Mouse (Mus musculus): ENCODE data around the gene Tbx19. TPM values are rescaled to one million over a fixed set of nuclear protein-coding genes. Genes with fewer than 3 reads are reported as not detected.

Gene Tbx19
- polyA plus RNA-seq, 1 experiment from 2014 or later, result 0.08 TPM

DNA sequence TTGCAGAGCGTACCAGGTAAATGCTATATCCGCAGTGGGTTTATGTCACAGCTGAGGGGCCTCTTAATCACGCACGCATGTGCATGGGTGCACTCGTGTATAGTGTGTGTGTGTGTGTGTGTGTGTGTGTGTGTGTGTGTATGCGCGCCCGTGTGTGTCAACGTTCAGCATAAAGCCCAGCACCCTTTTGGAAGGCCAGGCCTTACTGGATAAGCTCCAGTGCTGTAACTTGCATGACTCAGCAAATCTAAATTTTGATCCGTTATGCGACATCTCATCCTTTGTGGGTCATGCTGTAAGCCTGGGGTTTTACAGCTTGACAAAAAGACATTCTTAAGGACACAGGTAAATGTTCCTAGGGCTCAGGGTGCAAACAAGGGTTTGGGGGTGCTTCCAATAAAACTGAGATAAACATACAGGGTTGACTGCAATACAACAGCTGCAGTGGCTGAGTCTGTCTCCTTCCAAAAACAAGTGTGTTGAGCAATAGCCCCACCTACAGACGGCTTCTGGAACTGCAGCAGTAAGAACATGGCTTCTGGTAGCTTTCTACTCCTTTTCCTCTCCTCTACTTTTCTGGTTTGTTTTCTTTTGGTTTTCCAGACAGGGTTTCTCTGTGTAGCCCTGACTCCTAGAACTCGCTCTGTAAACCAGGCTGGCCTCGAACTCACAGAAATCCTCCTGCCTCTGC, 28.2 kb downstream of the Tbx19 start:
- Histone ChIP-seq H3K9me3 (no peaks in the 10 kb centered on the region), H3K27ac (no peak overlapping the region), H3K9ac (no peak overlapping the region), H3K4me2 (no peak overlapping the region), H3K27me3 (replicated peaks) (no peaks in the 10 kb centered on the region), H3K4me3 (no peak overlapping the region), H3K36me3 (replicated peaks) (no peaks in the 10 kb centered on the region), H3K4me1 (no peaks in the 10 kb centered on the region)
- WGBS, result 76% methylated on average over 14 of the region's 14 CpGs
- ATAC-seq (replicated peaks), result peak; percentile 60

DNA sequence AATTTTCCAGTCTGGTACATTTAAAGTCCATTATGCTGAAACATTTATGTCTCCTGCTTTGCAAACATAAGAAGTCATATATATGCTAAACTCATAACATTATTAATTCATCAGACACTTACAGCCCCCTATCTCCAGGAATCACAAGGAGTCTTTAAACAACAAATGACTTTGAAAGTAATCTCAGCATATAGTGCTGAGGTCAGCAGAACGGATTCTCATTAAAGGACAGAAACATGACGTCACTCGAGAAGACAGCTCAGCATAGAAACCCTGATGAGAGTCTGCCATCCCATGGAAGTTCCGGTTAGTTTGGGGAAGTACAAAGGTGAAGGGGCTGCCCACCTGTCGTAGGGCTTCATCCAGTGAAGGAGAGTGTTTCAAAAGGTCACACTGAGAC, 31.0 kb downstream of the Tbx19 start:
- ATAC-seq (replicated peaks), result 0 out of 2 replicates have a peak, but pooled peaks have one; percentile 28
- 67% methylated on average over 5 of the region's 5 CpGs for WGBS

DNA sequence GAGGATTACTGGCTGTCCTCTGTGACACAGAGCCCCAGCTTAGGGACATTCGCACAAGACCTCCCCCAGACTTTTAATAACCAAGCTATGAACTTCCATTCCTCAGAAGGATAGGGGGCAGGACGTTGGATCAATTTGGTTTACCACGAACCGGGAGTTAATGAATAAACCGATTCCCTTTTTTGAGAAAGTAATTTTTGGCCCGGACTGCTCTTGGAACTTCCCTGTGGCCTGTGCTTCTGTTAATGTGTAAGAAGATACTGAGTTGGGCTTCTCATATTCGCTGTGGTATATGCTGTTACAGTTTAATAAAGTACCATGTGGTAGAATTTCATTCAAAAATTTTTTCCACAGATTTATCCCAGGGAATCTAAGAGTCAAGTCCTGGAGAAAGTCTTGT, 39.5 kb downstream of the Tbx19 start:
- no peak overlapping the region for H3K4me2 ChIP-seq
- H3K36me3 ChIP-seq (replicated peaks), result no peaks in the 10 kb centered on the region
- H3K27me3 ChIP-seq (replicated peaks), result peaks cover 8% of the 10 kb centered on the region
- H3K9me3 ChIP-seq, result no peaks in the 10 kb centered on the region
- peaks cover 13% of the 10 kb centered on the region for H3K4me1 ChIP-seq
- no peak for ATAC-seq (replicated peaks)
- H3K27ac ChIP-seq, result no peak overlapping the region
- H3K4me3 ChIP-seq, result no peak overlapping the region
- no peak overlapping the region for H3K9ac ChIP-seq
- 83% methylated on average over 7 of the region's 7 CpGs for whole genome bisulfite sequencing

More for the DNA sequence above, 31.0 kb downstream of the Tbx19 start:
- H3K36me3 ChIP-seq (replicated peaks), result no peaks in the 10 kb centered on the region
- H3K4me3 ChIP-seq, result no peak overlapping the region
- no peaks in the 10 kb centered on the region for H3K9me3 ChIP-seq
- no peaks in the 10 kb centered on the region for H3K4me1 ChIP-seq
- H3K27ac ChIP-seq, result no peak overlapping the region
- no peak overlapping the region for H3K9ac ChIP-seq
- no peaks in the 10 kb centered on the region for H3K27me3 ChIP-seq (replicated peaks)
- H3K4me2 ChIP-seq, result no peak overlapping the region

DNA sequence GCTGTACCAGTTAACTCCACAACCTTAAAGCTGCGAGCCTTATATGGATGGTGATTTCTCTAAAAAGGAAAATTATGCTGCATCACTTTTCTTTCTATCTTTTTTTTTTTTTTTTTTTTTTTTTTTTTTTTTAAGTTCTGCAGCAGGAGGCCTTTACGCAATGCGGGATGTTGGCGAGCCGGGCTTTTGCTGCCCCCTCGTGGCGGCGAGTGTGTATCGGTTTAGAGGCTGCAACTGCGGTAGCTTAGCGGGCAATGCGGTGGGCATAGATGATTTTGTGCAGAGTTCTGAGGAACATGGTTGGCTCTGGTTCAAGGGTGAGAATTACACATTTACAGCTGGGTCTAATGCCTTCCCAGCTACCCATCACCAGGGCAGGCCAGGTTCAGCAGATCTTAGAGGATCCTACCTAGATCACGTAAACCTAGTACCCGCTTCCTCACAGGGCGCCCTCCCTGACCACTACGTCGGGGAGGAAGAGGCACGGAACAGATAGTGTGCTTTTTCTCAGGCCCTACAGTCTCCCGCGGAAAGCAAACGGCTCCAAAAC, 40.1 kb downstream of the Tbx19 start:
- H3K27me3 ChIP-seq (replicated peaks), result peaks cover 8% of the 10 kb centered on the region
- peaks cover 13% of the 10 kb centered on the region for H3K4me1 ChIP-seq
- 17% methylated on average over 21 of the region's 21 CpGs for WGBS
- peak; percentile 88 for ATAC-seq (replicated peaks)
- no peak overlapping the region; the same call in 1 of the 2 replicates for H3K4me2 ChIP-seq
- H3K9me3 ChIP-seq, result no peaks in the 10 kb centered on the region
- H3K27ac ChIP-seq, result no peak overlapping the region
- no peak overlapping the region for H3K4me3 ChIP-seq
- H3K36me3 ChIP-seq (replicated peaks), result no peaks in the 10 kb centered on the region
- no peak overlapping the region for H3K9ac ChIP-seq

DNA sequence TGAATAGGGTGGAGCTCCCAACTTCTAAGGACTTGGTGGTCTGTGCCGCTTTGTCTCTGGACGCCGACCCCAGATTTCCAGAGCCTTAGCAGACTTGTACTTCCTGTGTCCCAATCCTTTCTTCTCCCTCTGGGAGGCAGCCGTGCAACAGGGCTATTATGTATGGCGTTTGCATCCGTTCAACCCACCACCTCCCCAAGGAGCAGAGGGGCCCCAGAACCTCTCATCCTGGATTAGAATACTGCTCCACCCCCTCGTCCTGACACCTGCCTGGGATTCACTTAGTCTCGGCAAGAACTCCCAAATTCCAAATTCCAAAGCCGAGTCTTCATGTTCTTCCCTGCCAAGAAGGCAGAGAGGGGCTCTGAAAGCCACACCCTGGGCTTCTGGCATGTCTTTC, 40.8 kb downstream of the Tbx19 start:
- Histone ChIP-seq H3K36me3 (replicated peaks) (no peaks in the 10 kb centered on the region), H3K4me1 (peaks cover 13% of the 10 kb centered on the region), H3K4me2 (peak overlapping the region; percentile 40), H3K9ac (peak overlapping the region; percentile 1; the same call in 1 of the 2 replicates), H3K27ac (no peak overlapping the region), H3K27me3 (replicated peaks) (peaks cover 8% of the 10 kb centered on the region), H3K9me3 (no peaks in the 10 kb centered on the region), H3K4me3 (peak overlapping the region; percentile 1; the same call in 1 of the 2 replicates)
- WGBS, result 2% methylated on average over 9 of the region's 9 CpGs
- peak; percentile 53 for ATAC-seq (replicated peaks)

DNA sequence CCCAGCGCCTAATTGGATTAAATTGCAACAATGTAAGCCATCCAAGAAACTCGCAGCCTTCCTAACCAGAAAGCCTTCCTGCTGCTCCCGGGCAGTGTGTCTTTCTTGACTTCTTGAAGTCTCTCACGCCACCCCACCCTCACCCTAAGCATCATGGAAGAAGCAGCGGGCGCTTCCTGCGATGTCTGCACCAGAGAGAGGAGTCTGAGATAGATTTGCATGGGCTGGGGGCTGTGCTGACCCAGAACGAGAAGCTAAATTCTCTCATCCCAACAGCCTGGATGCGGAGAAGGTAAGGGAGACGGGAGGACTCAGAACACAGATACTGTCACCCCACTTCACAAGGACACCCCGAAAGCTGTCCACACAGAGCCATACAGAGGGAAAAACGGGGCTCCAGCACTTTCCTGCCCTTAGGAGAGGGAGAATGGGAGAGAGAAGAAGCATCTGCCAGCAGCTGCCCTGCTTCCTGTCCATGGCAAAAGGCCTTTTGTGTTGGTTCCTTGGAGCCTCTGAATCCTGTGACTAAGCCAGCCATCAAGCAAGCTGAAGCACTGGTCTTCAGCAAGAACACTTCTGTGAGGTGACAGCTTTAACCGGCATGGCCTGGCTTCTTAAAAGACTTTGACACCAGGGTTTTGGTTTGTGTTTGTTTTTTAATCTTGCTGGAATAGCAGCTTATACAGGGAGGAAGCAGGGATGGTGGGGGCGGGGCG, 41.4 kb downstream of the Tbx19 start:
- H3K9me3 ChIP-seq, result no peaks in the 10 kb centered on the region
- 0 out of 2 replicates have a peak, but pooled peaks have one; percentile 10 for ATAC-seq (replicated peaks)
- H3K27me3 ChIP-seq (replicated peaks), result peaks cover 8% of the 10 kb centered on the region
- no peaks in the 10 kb centered on the region for H3K36me3 ChIP-seq (replicated peaks)
- peaks cover 13% of the 10 kb centered on the region for H3K4me1 ChIP-seq
- no peak overlapping the region for H3K27ac ChIP-seq
- WGBS, result 41% methylated on average over 15 of the region's 15 CpGs
- H3K4me3 ChIP-seq, result no peak overlapping the region
- H3K9ac ChIP-seq, result peak overlapping the region; percentile 1; the same call in 1 of the 2 replicates
- H3K4me2 ChIP-seq, result peak overlapping the region; percentile 40

DNA sequence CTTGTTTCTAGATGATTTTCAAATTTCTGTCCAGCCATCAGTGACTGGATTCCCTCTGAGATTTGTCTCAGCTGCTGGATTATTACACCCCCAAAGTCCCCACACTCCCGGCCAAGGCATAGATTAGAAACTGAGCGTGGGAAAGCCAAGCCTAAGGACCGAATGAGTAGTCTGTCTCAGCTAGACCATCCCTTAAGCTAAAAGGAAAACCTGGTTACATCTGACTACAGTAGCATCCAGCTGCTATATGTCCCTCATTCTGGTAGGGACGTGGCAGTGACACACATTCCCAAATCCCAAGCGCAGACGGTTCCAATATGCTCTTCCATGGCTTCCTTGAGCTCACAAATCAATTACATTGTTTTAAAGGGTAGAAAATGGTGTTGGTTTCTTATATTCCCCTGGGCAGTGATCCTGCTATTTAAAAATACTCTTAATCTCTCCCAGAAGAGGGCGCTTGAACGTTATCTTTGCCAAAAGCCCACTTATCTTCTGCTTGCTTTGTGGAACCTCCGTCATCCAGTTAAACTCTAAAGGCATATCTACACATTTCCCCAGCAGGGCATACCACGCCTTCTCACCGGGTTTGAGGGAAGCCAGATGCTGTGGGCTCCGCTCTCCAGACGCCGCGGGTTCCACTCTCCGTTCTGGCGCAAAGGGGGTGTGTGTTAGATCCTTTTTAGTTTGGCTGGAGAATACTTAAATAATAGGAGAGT, 46.0 kb downstream of the Tbx19 start:
- ATAC-seq (replicated peaks), result no peak; the same call in 1 of the 2 replicates
- Histone ChIP-seq H3K27me3 (replicated peaks) (no peaks in the 10 kb centered on the region), H3K4me1 (peaks cover 13% of the 10 kb centered on the region), H3K4me3 (no peak overlapping the region), H3K9ac (no peak overlapping the region), H3K27ac (no peak overlapping the region), H3K4me2 (no peak overlapping the region), H3K9me3 (no peaks in the 10 kb centered on the region), H3K36me3 (replicated peaks) (no peaks in the 10 kb centered on the region)
- WGBS, result 43% methylated on average over 17 of the region's 17 CpGs

DNA sequence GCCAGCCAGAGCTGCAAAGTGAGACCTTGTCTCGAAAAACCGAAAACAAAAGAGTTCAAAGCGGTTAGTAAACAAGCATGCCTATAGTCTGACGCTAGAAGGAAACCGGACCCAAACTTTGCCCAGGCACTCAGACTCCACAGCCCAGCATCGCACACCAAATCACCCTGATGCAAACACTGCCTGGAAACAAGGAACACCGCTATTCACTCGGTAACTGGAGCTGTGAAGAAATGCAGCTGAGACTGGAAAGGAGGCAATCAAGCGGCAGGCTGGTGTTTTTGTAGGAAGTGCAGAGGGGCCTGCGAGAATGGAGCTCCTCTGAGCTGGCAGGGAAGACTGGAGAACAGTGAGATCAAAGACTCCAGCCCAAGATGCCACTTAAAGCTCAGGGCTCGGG, 46.9 kb downstream of the Tbx19 start:
- H3K9me3 ChIP-seq, result no peaks in the 10 kb centered on the region

DNA sequence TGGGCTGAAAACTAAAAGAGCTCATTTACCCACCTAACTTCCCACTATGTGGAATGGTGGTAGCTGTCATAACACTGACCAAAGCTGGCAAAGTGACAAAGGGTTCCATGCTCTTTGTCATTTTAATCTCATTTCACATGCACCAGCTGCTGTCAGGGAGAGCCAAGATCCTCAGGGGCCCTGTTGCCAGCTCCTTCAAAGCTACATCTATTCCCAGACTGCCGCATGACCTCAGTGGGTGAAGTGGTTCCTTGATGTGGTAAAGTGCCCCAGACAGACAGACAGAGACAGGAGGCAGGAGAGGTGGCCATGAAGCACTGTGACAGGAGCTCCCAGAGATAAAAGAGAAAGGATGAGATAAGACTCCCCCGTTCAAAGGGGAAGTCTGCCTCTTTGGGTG, 49.9 kb downstream of the Tbx19 start:
- no peaks in the 10 kb centered on the region for H3K27me3 ChIP-seq (replicated peaks)
- 29% methylated on average over 2 of the region's 2 CpGs for WGBS
- peaks cover 10% of the 10 kb centered on the region for H3K4me1 ChIP-seq
- H3K4me3 ChIP-seq, result no peak overlapping the region
- H3K4me2 ChIP-seq, result no peak overlapping the region
- H3K9ac ChIP-seq, result no peak overlapping the region
- H3K36me3 ChIP-seq (replicated peaks), result no peaks in the 10 kb centered on the region
- ATAC-seq (replicated peaks), result no peak
- no peak overlapping the region for H3K27ac ChIP-seq
- no peaks in the 10 kb centered on the region for H3K9me3 ChIP-seq

More for the DNA sequence above, 46.9 kb downstream of the Tbx19 start:
- H3K4me3 ChIP-seq, result no peak overlapping the region
- no peaks in the 10 kb centered on the region for H3K27me3 ChIP-seq (replicated peaks)
- peak overlapping the region; percentile 30; the same call in 1 of the 2 replicates for H3K27ac ChIP-seq
- H3K36me3 ChIP-seq (replicated peaks), result no peaks in the 10 kb centered on the region
- H3K9ac ChIP-seq, result no peak overlapping the region; the same call in 1 of the 2 replicates
- 0 out of 2 replicates have a peak, but pooled peaks have one; percentile 1 for ATAC-seq (replicated peaks)
- H3K4me2 ChIP-seq, result no peak overlapping the region
- 31% methylated on average over 11 of the region's 11 CpGs for WGBS
- peaks cover 6% of the 10 kb centered on the region for H3K4me1 ChIP-seq

DNA sequence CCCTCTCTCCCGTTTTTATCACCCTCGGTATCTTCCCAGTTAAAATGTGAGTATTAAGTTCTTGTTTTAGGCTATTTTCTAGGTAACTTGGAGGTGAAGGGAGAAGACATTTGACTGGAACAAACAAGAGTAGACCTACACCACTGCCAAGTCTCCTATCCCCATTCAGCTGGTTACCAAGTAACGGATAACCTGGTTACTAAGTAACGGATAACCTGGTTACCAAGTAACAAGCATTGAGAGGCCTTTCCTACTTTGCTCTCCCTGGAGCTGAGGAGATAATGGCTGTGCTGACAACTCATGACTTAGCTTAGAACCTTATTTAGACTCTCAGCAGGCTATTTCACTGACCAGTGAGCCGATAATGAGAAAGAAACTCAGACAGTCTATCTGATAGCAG, 51.4 kb downstream of the Tbx19 start:
- no peaks in the 10 kb centered on the region for H3K9me3 ChIP-seq
- WGBS, result 60% methylated on average over 5 of the region's 5 CpGs
- H3K4me1 ChIP-seq, result peaks cover 17% of the 10 kb centered on the region
- H3K9ac ChIP-seq, result no peak overlapping the region
- no peaks in the 10 kb centered on the region for H3K27me3 ChIP-seq (replicated peaks)
- no peak overlapping the region for H3K4me2 ChIP-seq
- no peaks in the 10 kb centered on the region for H3K36me3 ChIP-seq (replicated peaks)
- no peak overlapping the region for H3K4me3 ChIP-seq
- ATAC-seq (replicated peaks), result no peak
- H3K27ac ChIP-seq, result no peak overlapping the region

DNA sequence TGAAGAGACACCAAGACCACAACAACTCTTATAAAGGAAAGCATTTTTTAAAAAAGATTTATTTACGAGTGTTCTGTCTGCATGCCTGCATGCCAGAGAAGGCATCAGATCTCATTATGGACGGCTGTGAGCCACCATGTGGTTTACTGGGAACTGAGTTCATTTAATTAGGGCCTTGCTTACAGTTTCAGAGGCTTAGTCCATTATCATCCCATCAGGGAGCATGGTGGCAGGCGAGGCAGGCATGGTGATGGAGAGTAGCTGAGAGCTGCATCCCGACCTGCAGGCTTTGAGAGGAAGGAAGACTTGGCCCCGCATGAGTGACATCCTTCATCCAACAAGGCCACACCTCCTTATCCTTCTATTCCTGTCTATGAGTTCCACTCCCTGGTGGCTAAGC, 52.1 kb downstream of the Tbx19 start:
- Histone ChIP-seq H3K4me2 (no peak overlapping the region), H3K9ac (no peak overlapping the region), H3K9me3 (no peaks in the 10 kb centered on the region), H3K27ac (no peak overlapping the region), H3K4me3 (no peak overlapping the region), H3K36me3 (replicated peaks) (no peaks in the 10 kb centered on the region), H3K27me3 (replicated peaks) (no peaks in the 10 kb centered on the region), H3K4me1 (peaks cover 11% of the 10 kb centered on the region)
- no peak for ATAC-seq (replicated peaks)
- WGBS, result 46% methylated on average over 5 of the region's 5 CpGs

DNA sequence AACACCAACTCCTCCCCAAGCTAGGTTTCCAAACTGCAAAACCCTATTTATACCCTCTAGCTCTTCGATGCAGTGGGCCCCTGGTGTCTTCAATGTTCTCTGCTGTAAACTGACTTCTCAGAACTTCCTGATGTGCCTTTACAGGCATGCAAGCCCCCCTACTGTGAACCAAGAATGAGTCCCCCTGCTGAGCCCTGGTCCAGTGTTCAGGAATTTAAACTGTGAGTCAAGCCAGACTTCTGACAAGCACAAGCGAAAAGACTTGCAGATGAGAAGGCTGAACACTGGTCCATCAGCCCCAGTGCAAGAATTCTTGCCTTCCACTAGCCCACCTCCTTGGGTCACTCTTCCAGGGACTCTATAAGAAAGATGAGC, 54.6 kb downstream of the Tbx19 start:
- H3K4me1 ChIP-seq, result peaks cover 11% of the 10 kb centered on the region
- WGBS, result 49% methylated on average over 2 of the region's 2 CpGs
- no peak for ATAC-seq (replicated peaks)

More for the DNA sequence above, 54.6 kb downstream of the Tbx19 start:
- peak overlapping the region; percentile 25; the same call in 1 of the 2 replicates for H3K27ac ChIP-seq
- no peaks in the 10 kb centered on the region for H3K36me3 ChIP-seq (replicated peaks)
- no peak overlapping the region for H3K4me2 ChIP-seq
- no peaks in the 10 kb centered on the region for H3K27me3 ChIP-seq (replicated peaks)
- H3K4me3 ChIP-seq, result no peak overlapping the region
- H3K9ac ChIP-seq, result no peak overlapping the region
- no peaks in the 10 kb centered on the region for H3K9me3 ChIP-seq

Data from midbrain, embryonic 15.5 days (tissue).